Mouse (Mus musculus) E14TG2a.4 (cell line): Measurements from ENCODE around the gene Gm37240.

Experiments used
- CTCF ChIP-seq: conservative IDR thresholded peaks from 2 replicates; pipeline ENCODE4 v1.5.1; 2014; ENCODE audit warnings: low read length
- POU5F1 ChIP-seq: IDR thresholded peaks from 2 replicates; pipeline ENCODE4 v1.6.1; 2014; ENCODE audit warnings: low read length, borderline replicate concordance

DNA sequence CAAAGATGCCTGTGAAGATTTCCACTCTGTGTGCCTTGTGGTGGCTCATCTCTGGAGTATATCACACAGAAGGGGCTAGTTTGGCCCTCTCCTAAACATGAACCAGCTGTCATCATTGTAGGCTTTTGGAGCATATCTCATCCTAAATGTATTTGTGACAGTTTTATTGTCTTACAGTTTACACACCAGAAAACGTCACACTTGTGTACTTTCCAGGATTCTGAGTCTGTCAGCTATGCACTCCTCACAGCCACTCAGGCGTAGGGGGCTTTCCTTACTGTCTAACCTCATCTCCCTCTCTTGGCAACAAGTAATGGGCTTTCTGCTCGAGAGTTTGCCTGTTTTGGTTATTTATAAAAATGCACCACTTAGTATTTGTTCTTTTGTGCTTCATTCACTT, 1021.6 kb downstream of the Gm37240 start:
- TF ChIP-seq CTCF (no peak), POU5F1 (no peak)
